Mouse (Mus musculus) lung, adult 2 months (tissue): ENCODE results near the gene 4833420G17Rik. TPM values are rescaled to one million over a fixed set of nuclear protein-coding genes. Genes with fewer than 3 reads are reported as not detected.

Experiments
- DNase-seq: peaks from one replicate; pipeline ENCODE4 v3.0.0; 2022
- H3K4me1 ChIP-seq: fragments of 200-500 bp; 2 replicates; pipeline ENCODE4 v1.6.1; 2011; ENCODE audit warnings: low read length; ENCODE audit not compliant: control insufficient read depth, insufficient read depth
- H3K4me3 ChIP-seq: fragments of 200-500 bp; replicated peaks from 2 replicates; pipeline ENCODE3; 2011; ENCODE audit warnings: low read depth, mild to moderate bottlenecking, control low read depth, low read length; ENCODE audit errors: extremely low read depth
- CTCF ChIP-seq: fragments of 200-500 bp; IDR thresholded peaks from 2 replicates; pipeline ENCODE4 v1.5.1; 2011; ENCODE audit warnings: mild to moderate bottlenecking, low read length, control low read depth; ENCODE audit not compliant: insufficient read depth
- POLR2A ChIP-seq: fragments of 200-500 bp; IDR thresholded peaks from 2 replicates; pipeline ENCODE4 v1.6.1; 2011; ENCODE audit warnings: low read depth, mild to moderate bottlenecking, control low read depth, low read length, borderline replicate concordance; ENCODE audit errors: extremely low read depth
- WGBS: fragments of 180-500 bp; shearing (Covaris S2); methylation state at CpG from one replicate; pipeline ENCODE4 v1.1.7; 2018; 5-methylcytosine and 5-hydroxymethylcytosine counted together
- polyA plus RNA-seq: library from polyadenylated mRNA; depleted of rRNA; stranded (reverse); fragments of >200 nt; gene quantifications from 2 replicates; pipeline ENCODE4 v1.2.3, GENCODE M21; 2012; rRNA removed

The 4833420G17Rik gene
- polyA plus RNA-seq, result 20.6 and 22.6 TPM in 2 replicates

- WGBS, result 5% methylated on average over 57 of the region's 57 CpGs
- Histone ChIP-seq H3K4me1 (peaks cover 13% of the 10 kb centered on the region), H3K4me3 (peak within 1 kb of the TSS; percentile 100)
- peak; percentile 84 for DNase-seq
- TF ChIP-seq CTCF (no peak), POLR2A (peak; percentile 90; the same call in 1 of the 2 replicates)
These were observed at the start of gene 4833420G17Rik for GRCm38 (mm10) chr13:119462596-119463560. 4833420G17Rik (plus strand) TSS chr13:119462768.

- WGBS, result 33% methylated on average over 2 of the region's 2 CpGs
- no peak for DNase-seq
- TF ChIP-seq CTCF (no peak), POLR2A (no peak)
These were observed 49.5 kb upstream of the 4833420G17Rik start for GRCm38 (mm10) chr13:119413026-119413425.

GRCm38 (mm10) chr13:119418479-119418878 is 44.1 kb upstream of the 4833420G17Rik start:
- H3K4me3 ChIP-seq, result no peak overlapping the region
- H3K4me1 ChIP-seq, result no peaks in the 10 kb centered on the region
- no peak for DNase-seq
- 78% methylated on average over 3 of the region's 3 CpGs for WGBS
- TF ChIP-seq POLR2A, result no peak
- no peak for TF ChIP-seq CTCF

More at GRCm38 (mm10) chr13:119413026-119413425, 49.5 kb upstream of the 4833420G17Rik start:
- Histone ChIP-seq H3K4me3 (no peak overlapping the region), H3K4me1 (no peaks in the 10 kb centered on the region; the same call in 1 of the 2 replicates)

- 14% methylated on average over 8 of the region's 8 CpGs for WGBS
- H3K4me1 ChIP-seq, result peaks cover 4% of the 10 kb centered on the region
- TF ChIP-seq POLR2A (no peak), CTCF (no peak)
- peak overlapping the region; percentile 34 for H3K4me3 ChIP-seq
- DNase-seq, result no peak
These were observed 32.4 kb upstream of the 4833420G17Rik start for GRCm38 (mm10) chr13:119430164-119430563.

GRCm38 (mm10) chr13:119432041-119432440 is 30.5 kb upstream of the 4833420G17Rik start:
- no peak for DNase-seq
- WGBS, result 13% methylated on average over 1 of the region's 1 CpGs
- Histone ChIP-seq H3K4me1 (peaks cover 4% of the 10 kb centered on the region), H3K4me3 (no peak overlapping the region)
- TF ChIP-seq POLR2A (no peak), CTCF (no peak)

- 87% methylated on average over 7 of the region's 7 CpGs for WGBS
- Histone ChIP-seq H3K4me1 (peaks cover 4% of the 10 kb centered on the region), H3K4me3 (no peak overlapping the region)
- no peak for TF ChIP-seq CTCF
- no peak for TF ChIP-seq POLR2A
- no peak for DNase-seq
These were observed 28.2 kb upstream of the 4833420G17Rik start for GRCm38 (mm10) chr13:119434359-119434758.

- TF ChIP-seq POLR2A (no peak), CTCF (no peak)
- no peak for DNase-seq
- Histone ChIP-seq H3K4me1 (no peaks in the 10 kb centered on the region), H3K4me3 (no peak overlapping the region)
- WGBS, result 56% methylated on average over 1 of the region's 1 CpGs
These were observed 20.3 kb upstream of the 4833420G17Rik start for GRCm38 (mm10) chr13:119442244-119442643.

- no peak overlapping the region for H3K4me3 ChIP-seq
- DNase-seq, result no peak
- 89% methylated on average over 4 of the region's 4 CpGs for WGBS
- no peaks in the 10 kb centered on the region for H3K4me1 ChIP-seq
- no peak for TF ChIP-seq POLR2A
- no peak for TF ChIP-seq CTCF
These were observed 9.0 kb upstream of the 4833420G17Rik start for GRCm38 (mm10) chr13:119453563-119453962.

GRCm38 (mm10) chr13:119455082-119455481 is 7.5 kb upstream of the 4833420G17Rik start:
- TF ChIP-seq POLR2A, result no peak
- TF ChIP-seq CTCF, result no peak
- H3K4me1 ChIP-seq, result no peaks in the 10 kb centered on the region
- DNase-seq, result no peak

GRCm38 (mm10) chr13:119456342-119456741 is 6.2 kb upstream of the 4833420G17Rik start:
- WGBS, result 83% methylated on average over 7 of the region's 7 CpGs
- Histone ChIP-seq H3K4me3 (no peak overlapping the region), H3K4me1 (no peaks in the 10 kb centered on the region)
- TF ChIP-seq CTCF (no peak), POLR2A (no peak)
- DNase-seq, result no peak

More at GRCm38 (mm10) chr13:119455082-119455481, 7.5 kb upstream of the 4833420G17Rik start:
- no peak overlapping the region for H3K4me3 ChIP-seq
